Mouse (Mus musculus): Measurements from ENCODE around the gene Ptpro.

The Ptpro gene

GRCm38 (mm10) chr6:137496562-137496961 is 244.4 kb downstream of the Ptpro start:
- in situ Hi-C loops (cut with MboI, MseI): no loop called here

DNA sequence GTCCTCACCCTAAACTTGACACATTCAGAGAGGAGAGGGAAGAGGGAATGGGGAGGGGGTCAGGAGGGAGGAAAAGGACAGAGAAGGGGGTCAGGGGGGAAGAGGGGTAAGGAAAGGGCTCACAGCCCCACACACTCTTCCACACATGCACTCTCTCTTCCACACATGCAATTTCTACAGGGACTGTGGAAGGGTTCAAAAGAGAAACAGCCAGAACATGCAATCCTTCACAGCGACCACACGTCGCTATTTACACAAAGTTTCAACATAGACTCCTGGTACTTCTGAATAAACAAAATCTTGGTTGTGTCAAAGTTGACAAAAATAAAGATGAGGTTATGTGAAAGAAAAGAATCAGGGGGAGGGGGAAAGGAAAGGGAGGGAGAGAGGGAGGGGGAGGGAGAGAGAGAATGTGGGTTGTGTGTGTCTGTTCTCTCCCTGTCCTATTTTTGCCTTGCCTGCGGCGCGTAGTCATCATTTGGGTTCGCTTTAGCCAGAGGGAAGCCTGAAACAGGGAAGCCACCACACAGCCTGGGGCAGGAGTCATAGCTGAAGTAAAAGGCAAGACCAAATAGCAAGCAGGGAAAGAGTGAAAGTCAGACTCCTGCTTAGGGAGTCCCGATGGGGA is 245.2 kb downstream of the Ptpro start:
- in situ Hi-C loops (cut with MboI, MseI): no loop called here

DNA sequence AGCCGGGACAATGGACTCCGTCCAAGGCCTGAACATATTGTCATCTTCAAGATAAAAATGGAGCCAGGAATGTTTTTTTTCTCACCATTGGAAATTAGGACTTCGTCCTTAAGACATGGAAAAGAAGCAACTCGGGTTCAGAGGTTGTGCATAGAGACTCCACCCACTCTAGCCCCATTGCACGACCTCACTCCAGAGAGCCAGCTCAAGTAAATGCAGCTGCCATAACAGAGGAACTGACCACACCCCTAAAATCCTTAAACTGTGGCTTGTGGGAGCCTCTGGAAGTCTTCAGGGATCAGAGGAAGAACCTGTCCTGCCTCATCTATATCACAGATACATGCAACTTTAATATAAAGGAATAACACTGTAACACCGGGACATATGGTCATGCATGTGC is 246.7 kb downstream of the Ptpro start:
- in situ Hi-C loops (cut with MboI, MseI): no loop called here

DNA sequence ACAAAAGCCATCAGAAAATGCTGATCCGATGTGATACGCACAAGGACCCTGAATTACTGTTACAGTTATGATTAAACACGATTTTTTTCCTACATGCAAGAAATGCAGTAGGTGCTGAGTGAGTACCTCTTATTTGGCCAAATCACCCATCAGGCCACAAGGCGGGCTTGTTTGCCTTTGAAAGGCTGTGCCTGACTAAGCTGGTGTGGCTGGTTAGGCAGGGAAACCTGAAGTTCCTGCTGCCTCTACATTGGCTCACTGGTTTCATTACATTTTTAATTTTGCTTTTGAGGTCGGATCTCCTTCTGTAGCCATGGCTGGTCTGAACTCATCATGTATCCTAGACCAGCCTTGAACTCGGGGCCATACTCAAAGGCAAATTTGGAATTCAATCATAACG is 250.9 kb downstream of the Ptpro start:
- in situ Hi-C loops (cut with MboI, MseI): no loop called here

DNA sequence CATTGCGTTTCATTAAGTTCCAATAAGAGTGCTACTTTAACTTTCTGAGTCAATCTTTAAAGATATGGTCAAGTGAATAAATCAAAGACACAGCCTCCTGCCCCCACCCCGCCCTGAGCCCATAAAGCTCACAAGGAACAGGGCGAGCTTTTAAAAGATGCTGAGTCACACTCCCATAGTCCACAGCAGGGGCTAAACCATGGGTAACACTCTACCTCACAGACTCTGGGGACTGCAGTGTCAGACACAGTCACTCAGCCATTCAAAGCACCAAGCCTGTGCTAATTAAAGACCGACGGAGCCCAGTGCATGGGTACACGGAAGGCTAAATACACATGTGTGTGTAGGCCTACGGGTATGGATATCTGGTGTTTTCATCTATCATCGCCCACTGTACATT is 251.3 kb downstream of the Ptpro start:
- in situ Hi-C loops (cut with MboI, MseI): no loop called here

DNA sequence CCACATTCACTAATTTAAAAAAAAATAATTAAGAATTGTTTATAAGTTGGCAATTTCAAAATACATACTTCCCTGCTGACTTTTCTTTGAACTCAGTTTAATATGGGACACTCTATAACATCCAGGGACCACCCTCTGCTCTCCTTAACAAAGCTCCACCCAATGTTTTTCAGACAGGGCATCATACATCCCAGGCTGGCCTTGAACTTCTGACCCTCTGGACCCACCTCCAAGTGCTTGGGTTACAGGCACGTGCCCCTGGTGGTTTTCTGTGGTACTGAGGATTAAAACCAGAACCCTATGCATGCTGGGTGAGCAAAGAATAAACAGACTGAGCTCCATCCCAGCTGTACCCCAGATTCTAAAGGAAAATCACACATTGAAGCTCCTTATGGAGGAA is 251.9 kb downstream of the Ptpro start:
- in situ Hi-C loops (cut with MboI, MseI): no loop called here

GRCm38 (mm10) chr6:137505555-137506227 is 253.6 kb downstream of the Ptpro start:
- in situ Hi-C loops (cut with MboI, MseI): no loop called here

- in situ Hi-C loops (cut with MboI, MseI): no loop called here
Measured at GRCm38 (mm10) chr6:137506563-137506962, 254.4 kb downstream of the Ptpro start.

- in situ Hi-C loops (cut with MboI, MseI): no loop called here
Measured at GRCm38 (mm10) chr6:137508936-137509335, 256.8 kb downstream of the Ptpro start.

- in situ Hi-C loops (cut with MboI, MseI): no loop called here
Measured at GRCm38 (mm10) chr6:137509341-137510045, 257.4 kb downstream of the Ptpro start.

- in situ Hi-C loops (cut with MboI, MseI): no loop called here
Measured at GRCm38 (mm10) chr6:137512753-137513152, 260.6 kb downstream of the Ptpro start.

Data from T-helper 1 cell (primary cell).